Mouse (Mus musculus) erythroblast, embryonic 14.5 days (primary cell): ENCODE measurements at regions not wholly inside any gene's neighbourhood (a gene's known extent, or its start where the extent isn't known, plus 50 kb on each side); places are given as distances from the start of the nearest gene placed in this dataset.

Experiments used
- GATA1 ChIP-seq: IDR thresholded peaks from 2 replicates; pipeline ENCODE4 v1.6.1; 2012; ENCODE audit warnings: low read length, inconsistent platforms, mixed read lengths
- TAL1 ChIP-seq: IDR thresholded peaks from 3 replicates; pipeline ENCODE4 v1.6.1; 2012; ENCODE audit warnings: low read length, inconsistent platforms, mixed read lengths

DNA sequence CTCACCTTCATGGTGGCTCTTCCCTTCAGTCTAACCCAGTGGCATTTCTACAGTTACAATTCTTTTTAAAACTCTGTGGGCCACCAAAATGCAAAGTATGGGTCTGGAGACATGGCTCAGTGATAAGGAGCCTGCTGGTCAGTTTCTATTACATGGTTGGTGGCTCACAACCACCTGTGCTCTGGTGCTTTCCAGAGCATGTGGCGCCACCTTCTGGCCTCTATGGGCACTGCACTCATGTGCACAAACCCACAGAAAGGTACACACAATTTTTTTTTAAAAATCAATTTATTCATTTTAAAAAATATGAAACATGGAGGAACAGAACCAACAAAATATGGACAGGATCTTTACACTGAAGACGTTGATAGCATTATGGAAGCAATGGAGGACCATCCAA is 58.7 kb upstream of the Smad3 start:
- no peak for TF ChIP-seq GATA1
- TF ChIP-seq TAL1, result no peak
